ENCODE assay signal across 8 mouse cellular contexts in genomic region chr9:25252759-25253477, GRCm38 (mm10). TPM values are rescaled to one million over a fixed set of nuclear protein-coding genes. Genes with fewer than 3 reads are reported as not detected.
DNase-seq lines count a peak whose midpoint lies in the region; ATAC-seq and TF ChIP-seq lines count a peak whose summit lies in the region.

No protein-coding gene starts in this region.

- no peaks in the 10 kb centered on the region for H3K27me3 ChIP-seq in heart, embryonic 10.5 days (ENCODE audit: insufficient read depth, poor library complexity, severe bottlenecking)
- H3K27me3 ChIP-seq in kidney, embryonic 14.5 days (ENCODE audit: control insufficient read depth, insufficient read depth, low read length) = no peaks in the 10 kb centered on the region
- H3K27me3 ChIP-seq in liver, adult 2 months (ENCODE audit: control insufficient read depth, insufficient read depth, low read length) = no peaks in the 10 kb centered on the region

- H3K9ac ChIP-seq in kidney, embryonic 14.5 days (ENCODE audit: low read depth, low read length) = peak overlapping the region; percentile 99
- peak overlapping the region; percentile 76 for H3K9ac ChIP-seq in liver, adult 2 months (ENCODE audit: low read depth, low read length)

- WGBS in heart, embryonic 10.5 days = under 1% methylated on average over 77 of the region's 78 CpGs
- under 1% methylated on average over 43 of the region's 78 CpGs for whole genome bisulfite sequencing in kidney, embryonic 14.5 days
- WGBS in liver, adult 2 months = under 1% methylated on average over 54 of the region's 78 CpGs

- H3K4me1 ChIP-seq in bone marrow macrophage, adult 2 months (ENCODE audit: control insufficient read depth, insufficient read depth, low read length) = peaks cover 6% of the 10 kb centered on the region
- no peaks in the 10 kb centered on the region for H3K4me1 ChIP-seq in embryonic fibroblast, embryonic 13.5 days (ENCODE audit: control insufficient read depth, insufficient read depth, low read length)
- H3K4me1 ChIP-seq in heart, embryonic 10.5 days = peaks cover 20% of the 10 kb centered on the region
- peaks cover 7% of the 10 kb centered on the region for H3K4me1 ChIP-seq in kidney, embryonic 14.5 days (ENCODE audit: control insufficient read depth, insufficient read depth, low read length)
- H3K4me1 ChIP-seq in liver, adult 2 months (ENCODE audit: control insufficient read depth, insufficient read depth, low read length) = peaks cover 4% of the 10 kb centered on the region; the same call in 1 of the 2 replicates

- peak; percentile 51; the same call in 1 of the 2 replicates for ATAC-seq in kidney, embryonic 14.5 days (ENCODE audit: low FRiP score, low TSS enrichment)

- TF ChIP-seq CTCF in bone marrow macrophage, adult 2 months (IDR thresholded peaks at IDR 0.05; ENCODE audit: low read depth, low read length) = peak; percentile 54; the same call in 1 of the 2 replicates
- TF ChIP-seq CTCF in embryonic fibroblast, embryonic 13.5 days (IDR thresholded peaks at IDR 0.05; ENCODE audit: borderline replicate concordance, insufficient read depth, low read length) = 0 out of 2 replicates have a peak, but pooled peaks have one; percentile 22
- peak; percentile 54 for TF ChIP-seq CTCF in liver, adult 2 months (IDR thresholded peaks at IDR 0.05; ENCODE audit: low read depth, low read length)

- DNase-seq in CD8-positive naive resting alpha-beta T cell, adult 2 months (ENCODE audit: low read depth in 2 of 2, low spot score in 2 of 2) = peak; percentile 39 to 40
- peak; percentile 87 for DNase-seq in heart, embryonic 10.5 days (ENCODE audit: low spot score)
- peak; percentile 22 for DNase-seq in liver, adult 2 months (ENCODE audit: extremely low read depth, low read depth, low spot score)
- DNase-seq in monocyte, adult 2 months (ENCODE audit: low read depth in 1 of 2, low spot score in 2 of 2) = peak; percentile 14 to 34
- DNase-seq in spleen, postnatal 4 days (ENCODE audit: low spot score in 2 of 2) = peak; percentile 62 to 85

- peak overlapping the region; percentile 76 for H3K27ac ChIP-seq in bone marrow macrophage, adult 2 months (ENCODE audit: insufficient read depth, low read depth, low read length)
- peak overlapping the region; percentile 86 for H3K27ac ChIP-seq in embryonic fibroblast, embryonic 13.5 days (ENCODE audit: insufficient read depth, low read length)
- peak overlapping the region; percentile 99 for H3K27ac ChIP-seq in heart, embryonic 10.5 days
- peak overlapping the region; percentile 99 for H3K27ac ChIP-seq in kidney, embryonic 14.5 days (ENCODE audit: low read depth, low read length)
- peak overlapping the region; percentile 58 for H3K27ac ChIP-seq in liver, adult 2 months (replicated peaks; ENCODE audit: insufficient read depth, low read depth, low read length)

- H3K4me3 ChIP-seq in bone marrow macrophage, adult 2 months (ENCODE audit: insufficient read depth, low read length) = peak overlapping the region; percentile 78
- H3K4me3 ChIP-seq in embryonic fibroblast, embryonic 13.5 days (ENCODE audit: insufficient read depth, low read length) = peak overlapping the region; percentile 90
- peak overlapping the region; percentile 100 for H3K4me3 ChIP-seq in heart, embryonic 10.5 days
- H3K4me3 ChIP-seq in kidney, embryonic 14.5 days (ENCODE audit: low read length) = peak overlapping the region; percentile 100
- peak overlapping the region; percentile 93 for H3K4me3 ChIP-seq in liver, adult 2 months (ENCODE audit: insufficient read depth, low read depth, low read length)

- no peaks in the 10 kb centered on the region for H3K9me3 ChIP-seq in heart, embryonic 10.5 days
- no peaks in the 10 kb centered on the region for H3K9me3 ChIP-seq in kidney, embryonic 14.5 days (ENCODE audit: control insufficient read depth, low read length)

- 0 out of 2 replicates have a peak, but pooled peaks have one; percentile 13 for TF ChIP-seq POLR2A in bone marrow macrophage, adult 2 months (IDR thresholded peaks at IDR 0.05; ENCODE audit: borderline replicate concordance, low read depth, low read length)
- TF ChIP-seq POLR2A in embryonic fibroblast, embryonic 13.5 days (IDR thresholded peaks at IDR 0.05; ENCODE audit: low read depth, low read length) = peak; percentile 77
- no peak for TF ChIP-seq POLR2A in liver, adult 2 months (IDR thresholded peaks at IDR 0.05; ENCODE audit: extremely low read depth, insufficient read depth, low read length)

- no peaks in the 10 kb centered on the region for H3K36me3 ChIP-seq in heart, embryonic 10.5 days
- H3K36me3 ChIP-seq in kidney, embryonic 14.5 days (ENCODE audit: control insufficient read depth, insufficient read depth, low read length) = no peaks in the 10 kb centered on the region
- H3K36me3 ChIP-seq in liver, adult 2 months (ENCODE audit: control insufficient read depth, insufficient read depth, low read length) = no peaks in the 10 kb centered on the region

- H3K4me2 ChIP-seq in kidney, embryonic 14.5 days (replicated peaks; ENCODE audit: low read depth, low read length) = peak overlapping the region; percentile 56

- peaks cover 7% of the 10 kb centered on the region; the same call in 1 of the 2 replicates for H3K79me2 ChIP-seq in liver, adult 2 months (ENCODE audit: control insufficient read depth, insufficient read depth, low read length)

RNA-seq across cellular contexts. Expression of gene Sept7, which starts 0.7 kb away (rescaled TPM):
- 162 and 172 TPM in 2 replicates for polyA plus RNA-seq in bone marrow macrophage, adult 2 months (2012; ENCODE audit: insufficient read depth, insufficient read length, missing spikeins)
- polyA plus RNA-seq in embryonic fibroblast, embryonic 13.5 days (2011; ENCODE audit: insufficient read length, low read depth, missing spikeins) = 417 and 495 TPM in 2 replicates
- 258 and 291 TPM in 2 replicates for polyA plus RNA-seq in heart, embryonic 10.5 days (2016; fragmentation: Nextera tagmentation; extraction: Ambion mirVana)
- 318 and 331 TPM in 2 replicates for polyA plus RNA-seq in kidney, embryonic 14.5 days (2014; fragmentation: Nextera tagmentation; extraction: Ambion mirVana)
- total RNA-seq in liver, adult 2 months (2014; rRNA removed) = 45.2 and 56.5 TPM in 2 replicates
- 3.3 and 3.8 TPM in 2 replicates for polyA plus RNA-seq in liver, adult 2 months (2012; rRNA removed)

Comparison
In these comparisons a context has a peak if more than half of its experiments do, and no peak if none do; other contexts are left out.
1. Peak in every context shown above with its lines: DNase-seq, ATAC-seq, H3K4me3 ChIP-seq and H3K27ac ChIP-seq.
2. DNase-seq: peak in every context shown above with its lines; median percentile 87 in heart, embryonic 10.5 days; 74 in spleen, postnatal 4 days; 40 in CD8-positive naive resting alpha-beta T cell, adult 2 months; 24 in monocyte, adult 2 months; 22 in liver, adult 2 months.
3. RNA of gene Sept7, which starts 0.7 kb away (polyA plus RNA-seq): 417 to 495 TPM in embryonic fibroblast, embryonic 13.5 days, 318 to 331 TPM in kidney, embryonic 14.5 days, 258 to 291 TPM in heart, embryonic 10.5 days and 162 to 172 TPM in bone marrow macrophage, adult 2 months; 3.3 to 3.8 TPM in liver, adult 2 months; every median in the first group is over 10 times any median in the second.